Mouse (Mus musculus): Measurements from ENCODE around the gene Taf1. TPM values are rescaled to one million over a fixed set of nuclear protein-coding genes. Genes with fewer than 3 reads are reported as not detected.
A peak's percentile ranks its signal among the peaks of the same experiment; 100 is the strongest.
"Not testable (repeated sequence)": the region's sequence is repeated elsewhere in the genome, so short reads cannot be mapped to it uniquely, and the experiment has no call there.

Gene Taf1
- 41.9 and 42.8 TPM in 2 replicates for polyA plus RNA-seq (2012; rRNA removed)

DNA sequence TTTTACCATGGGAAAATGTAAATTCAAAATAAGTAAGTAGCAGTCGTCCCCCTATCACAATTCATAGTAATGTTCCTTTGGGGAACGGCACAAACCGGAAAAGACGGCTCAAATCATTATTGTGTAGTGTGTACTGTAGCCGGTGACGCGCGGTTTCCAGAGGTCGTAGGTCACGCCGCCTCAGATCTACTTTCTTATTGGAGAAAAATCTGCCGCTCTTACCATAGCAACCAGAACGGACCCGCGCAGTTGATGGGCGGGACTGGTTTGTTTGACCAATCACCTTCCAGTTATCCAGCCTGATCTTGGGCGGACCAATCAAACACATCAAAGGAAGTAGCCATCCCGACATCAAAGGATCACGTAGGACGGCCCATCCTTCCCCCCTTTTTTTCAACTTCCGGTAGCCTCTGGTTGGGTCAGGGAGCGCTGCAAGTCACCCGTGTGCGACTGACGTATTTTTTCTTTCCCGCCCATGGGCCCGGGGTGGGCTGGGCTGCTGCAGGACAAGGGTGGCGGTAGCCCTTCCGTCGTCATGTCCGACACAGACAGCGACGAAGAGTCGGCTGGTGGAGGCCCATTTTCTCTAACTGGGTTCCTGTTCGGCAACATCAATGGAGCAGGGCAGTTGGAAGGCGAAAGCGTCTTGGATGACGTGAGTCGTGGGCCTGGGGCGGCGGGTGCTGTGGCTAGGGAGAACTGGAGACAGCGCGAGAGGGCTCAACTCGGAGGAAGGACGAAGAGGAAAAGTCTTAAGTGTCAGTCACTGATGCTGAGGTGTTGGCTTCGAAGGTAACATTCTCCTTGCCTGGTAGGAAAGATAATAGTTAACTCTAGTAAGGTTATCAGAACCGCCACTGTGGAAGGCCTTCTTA is at the start of gene Taf1:
TSS of gene Taf1 (plus strand) at position 388 of the 875 bp plus-strand sequence.
- peak within 1 kb of the TSS; percentile 21 for H3K27ac ChIP-seq (ENCODE audit: insufficient read depth, low read length)
- WGBS = 8% methylated on average over 47 of the region's 47 CpGs
- DNase-seq = peak; percentile 92 to 97
- peak within 1 kb of the TSS; percentile 67 for H3K4me3 ChIP-seq (replicated peaks; ENCODE audit: insufficient read depth, low read depth, low read length)
- H3K27me3 ChIP-seq (ENCODE audit: control insufficient read depth, insufficient read depth, low read length) = no peaks in the 10 kb centered on the region
- TF ChIP-seq CTCF (IDR thresholded peaks at IDR 0.05; ENCODE audit: borderline replicate concordance, insufficient read depth, low read depth, low read length) = no peak
- TF ChIP-seq POLR2A (IDR thresholded peaks at IDR 0.05; ENCODE audit: borderline replicate concordance, insufficient read depth, low read length) = peak; percentile 49; the same call in 1 of the 2 replicates
- H3K4me1 ChIP-seq (ENCODE audit: control insufficient read depth, insufficient read depth, low read length) = no peaks in the 10 kb centered on the region

DNA sequence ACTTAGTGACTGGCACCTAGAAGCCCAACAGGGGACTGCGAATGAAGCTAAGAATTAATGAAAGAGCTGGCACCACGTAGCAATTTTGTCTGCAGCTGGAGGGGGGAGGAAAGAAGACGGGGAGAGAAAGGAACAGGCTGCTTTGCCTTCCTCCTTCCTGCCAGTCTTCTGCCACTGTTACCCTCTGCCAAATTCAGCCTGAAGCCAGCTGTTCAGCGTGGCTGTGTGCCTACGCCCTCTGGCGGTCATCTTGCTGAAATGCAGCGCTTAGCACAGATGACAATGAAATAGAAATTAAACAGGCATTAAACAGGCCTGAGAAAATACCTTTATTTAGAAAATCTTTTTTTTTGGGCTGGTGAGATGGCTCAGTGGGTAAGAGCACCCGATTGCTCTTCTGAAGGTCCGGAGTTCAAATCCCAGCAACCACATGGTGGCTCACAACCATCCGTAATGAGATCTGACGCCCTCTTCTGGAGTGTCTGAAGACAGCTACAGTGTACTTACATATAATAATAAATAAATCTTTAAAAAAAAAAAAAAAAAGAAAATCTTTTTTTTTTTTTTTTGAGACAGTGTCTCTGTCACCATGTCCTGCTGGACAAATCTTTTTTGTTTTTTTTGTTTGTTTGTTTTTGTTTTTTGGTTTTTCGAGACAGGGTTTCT is 45.9 kb upstream of the Taf1 start:
- H3K27ac ChIP-seq (ENCODE audit: insufficient read depth, low read length); H3K4me1 ChIP-seq (ENCODE audit: control insufficient read depth, insufficient read depth, low read length); H3K27me3 ChIP-seq (ENCODE audit: control insufficient read depth, insufficient read depth, low read length); H3K4me3 ChIP-seq (replicated peaks; ENCODE audit: insufficient read depth, low read depth, low read length): not testable (repeated sequence)
- TF ChIP-seq CTCF (IDR thresholded peaks at IDR 0.05; ENCODE audit: borderline replicate concordance, insufficient read depth, low read depth, low read length) = peak; percentile 80
- DNase-seq = peak; percentile 47 to 71
- WGBS = 18% methylated on average over 11 of the region's 12 CpGs

DNA sequence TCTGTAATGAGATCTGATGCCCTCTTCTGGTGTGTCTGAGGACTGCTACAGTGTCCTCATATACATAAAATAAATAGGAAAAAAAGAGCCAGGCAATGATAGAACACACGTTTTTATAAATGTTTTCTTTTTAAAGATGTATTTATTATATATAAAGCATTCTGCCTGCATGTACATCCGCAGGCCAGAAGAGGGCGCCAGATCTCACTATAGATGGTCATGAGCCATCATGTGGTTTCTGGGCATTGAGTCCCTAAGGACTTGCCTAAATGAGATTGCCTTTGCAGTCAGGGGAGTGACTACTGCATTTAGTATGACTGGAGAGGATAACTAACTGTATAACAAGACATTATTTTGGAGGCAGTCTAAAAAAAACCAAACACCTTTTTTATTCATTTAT is 27.9 kb upstream of the Taf1 start:
- H3K4me1 ChIP-seq (ENCODE audit: control insufficient read depth, insufficient read depth, low read length) = no peaks in the 10 kb centered on the region
- DNase-seq = no peak
- no peak overlapping the region for H3K27ac ChIP-seq (ENCODE audit: insufficient read depth, low read length)
- H3K27me3 ChIP-seq (ENCODE audit: control insufficient read depth, insufficient read depth, low read length) = no peaks in the 10 kb centered on the region
- no peak for TF ChIP-seq POLR2A (IDR thresholded peaks at IDR 0.05; ENCODE audit: borderline replicate concordance, insufficient read depth, low read length)
- no peak for TF ChIP-seq CTCF (IDR thresholded peaks at IDR 0.05; ENCODE audit: borderline replicate concordance, insufficient read depth, low read depth, low read length)
- 17% methylated on average over 3 of the region's 3 CpGs for WGBS
- no peak overlapping the region for H3K4me3 ChIP-seq (replicated peaks; ENCODE audit: insufficient read depth, low read depth, low read length)

DNA sequence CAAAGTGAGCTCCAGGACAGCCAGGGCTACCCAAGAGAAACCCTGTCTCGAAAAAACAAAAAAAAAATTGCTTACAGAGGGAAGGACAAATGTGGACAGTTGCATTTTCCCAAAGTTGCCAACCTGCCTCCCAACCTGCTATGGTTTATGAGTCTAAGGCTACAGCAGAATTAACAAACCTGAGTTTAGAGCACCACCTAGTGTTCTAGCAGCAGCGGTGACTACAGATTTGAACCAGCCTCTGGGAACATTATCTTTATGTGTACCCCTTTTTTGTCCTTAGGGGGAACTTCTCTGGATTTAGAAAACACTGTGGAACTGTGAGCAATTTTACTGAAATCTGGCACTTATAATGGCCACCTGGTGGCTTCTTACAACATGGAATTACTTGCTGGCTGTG is 16.8 kb upstream of the Taf1 start:
- no peak overlapping the region for H3K27ac ChIP-seq (ENCODE audit: insufficient read depth, low read length)
- no peaks in the 10 kb centered on the region for H3K27me3 ChIP-seq (ENCODE audit: control insufficient read depth, insufficient read depth, low read length)
- 6% methylated on average over 2 of the region's 2 CpGs for WGBS
- H3K4me3 ChIP-seq (replicated peaks; ENCODE audit: insufficient read depth, low read depth, low read length) = no peak overlapping the region
- TF ChIP-seq CTCF (IDR thresholded peaks at IDR 0.05; ENCODE audit: borderline replicate concordance, insufficient read depth, low read depth, low read length) (no peak), POLR2A (IDR thresholded peaks at IDR 0.05; ENCODE audit: borderline replicate concordance, insufficient read depth, low read length) (no peak)
- H3K4me1 ChIP-seq (ENCODE audit: control insufficient read depth, insufficient read depth, low read length) = no peaks in the 10 kb centered on the region
- no peak for DNase-seq

DNA sequence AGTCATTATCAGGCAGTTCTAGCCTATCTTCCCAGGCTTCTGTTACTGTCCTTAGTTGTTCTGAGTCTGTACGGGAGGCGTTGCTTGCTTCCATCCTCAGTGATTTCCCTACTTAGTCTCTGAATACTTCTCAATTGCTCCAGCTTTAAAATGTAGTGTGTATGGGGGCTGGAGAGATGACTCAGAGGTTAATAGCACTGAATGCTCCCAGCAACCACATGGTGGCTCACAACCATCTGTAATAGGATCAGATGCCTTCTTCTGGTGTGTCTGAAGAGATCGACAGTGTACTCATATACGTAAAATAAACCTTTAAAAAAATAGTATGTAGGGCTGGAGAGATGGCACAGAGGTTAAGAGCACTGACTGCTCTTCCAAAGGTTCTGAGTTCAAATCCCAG is 14.5 kb upstream of the Taf1 start:
- 86% methylated on average over 4 of the region's 4 CpGs for WGBS
- no peak for DNase-seq
- Histone ChIP-seq H3K27ac (ENCODE audit: insufficient read depth, low read length) (no peak overlapping the region), H3K4me3 (replicated peaks; ENCODE audit: insufficient read depth, low read depth, low read length) (no peak overlapping the region), H3K27me3 (ENCODE audit: control insufficient read depth, insufficient read depth, low read length) (no peaks in the 10 kb centered on the region), H3K4me1 (ENCODE audit: control insufficient read depth, insufficient read depth, low read length) (no peaks in the 10 kb centered on the region)
- TF ChIP-seq POLR2A (IDR thresholded peaks at IDR 0.05; ENCODE audit: borderline replicate concordance, insufficient read depth, low read length) (no peak), CTCF (IDR thresholded peaks at IDR 0.05; ENCODE audit: borderline replicate concordance, insufficient read depth, low read depth, low read length) (no peak)

DNA sequence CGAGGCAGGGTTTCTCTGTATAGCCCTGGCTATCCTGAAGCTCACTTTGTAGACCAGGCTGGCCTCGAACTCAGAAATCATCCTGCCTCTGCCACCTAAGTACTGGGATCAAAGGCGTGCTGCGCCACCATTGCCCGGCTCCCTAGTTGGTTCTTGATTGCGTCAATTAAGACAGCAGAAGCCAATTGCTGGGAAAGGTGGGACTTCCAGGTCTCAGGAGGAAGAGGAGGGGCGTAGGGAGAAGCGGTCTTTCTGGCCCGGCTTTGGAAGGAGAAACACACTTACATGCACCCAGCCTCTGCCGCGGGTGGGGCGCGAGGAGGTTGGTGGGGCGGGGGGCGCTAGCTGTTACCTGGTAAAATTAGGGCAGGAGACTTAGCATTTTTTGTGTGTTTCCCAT is 10.5 kb upstream of the Taf1 start:
- H3K4me3 ChIP-seq (replicated peaks; ENCODE audit: insufficient read depth, low read depth, low read length) = no peak overlapping the region
- DNase-seq = no peak
- no peak overlapping the region for H3K27ac ChIP-seq (ENCODE audit: insufficient read depth, low read length)
- 89% methylated on average over 15 of the region's 15 CpGs for WGBS
- no peak for TF ChIP-seq CTCF (IDR thresholded peaks at IDR 0.05; ENCODE audit: borderline replicate concordance, insufficient read depth, low read depth, low read length)
- no peak for TF ChIP-seq POLR2A (IDR thresholded peaks at IDR 0.05; ENCODE audit: borderline replicate concordance, insufficient read depth, low read length)
- H3K4me1 ChIP-seq (ENCODE audit: control insufficient read depth, insufficient read depth, low read length) = no peaks in the 10 kb centered on the region
- no peaks in the 10 kb centered on the region for H3K27me3 ChIP-seq (ENCODE audit: control insufficient read depth, insufficient read depth, low read length)

DNA sequence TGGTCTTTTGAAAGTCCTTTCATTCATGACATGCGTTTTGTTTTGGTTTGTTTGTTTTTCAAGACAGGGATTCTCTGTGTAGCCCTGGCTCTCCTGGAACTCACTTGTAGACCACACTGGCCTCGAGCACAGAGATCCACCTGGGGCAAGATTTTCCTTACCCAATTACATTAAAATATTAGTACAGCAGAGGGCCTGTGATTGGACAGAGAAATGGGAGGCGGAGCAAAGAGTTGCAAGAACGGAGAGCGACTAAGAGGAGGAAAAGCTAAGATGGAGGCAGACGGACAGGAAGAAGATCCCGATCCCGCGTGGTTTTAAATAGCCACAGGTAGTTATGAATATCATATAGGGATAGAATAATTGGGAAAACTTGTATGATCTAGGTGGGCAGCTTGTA is 5.2 kb upstream of the Taf1 start:
- H3K27ac ChIP-seq (ENCODE audit: insufficient read depth, low read length) = no peak overlapping the region
- H3K4me3 ChIP-seq (replicated peaks; ENCODE audit: insufficient read depth, low read depth, low read length) = no peak overlapping the region
- no peaks in the 10 kb centered on the region for H3K27me3 ChIP-seq (ENCODE audit: control insufficient read depth, insufficient read depth, low read length)
- no peaks in the 10 kb centered on the region for H3K4me1 ChIP-seq (ENCODE audit: control insufficient read depth, insufficient read depth, low read length)
- no peak for DNase-seq
- WGBS = 61% methylated on average over 9 of the region's 9 CpGs
- TF ChIP-seq CTCF (IDR thresholded peaks at IDR 0.05; ENCODE audit: borderline replicate concordance, insufficient read depth, low read depth, low read length) (no peak), POLR2A (IDR thresholded peaks at IDR 0.05; ENCODE audit: borderline replicate concordance, insufficient read depth, low read length) (no peak)

DNA sequence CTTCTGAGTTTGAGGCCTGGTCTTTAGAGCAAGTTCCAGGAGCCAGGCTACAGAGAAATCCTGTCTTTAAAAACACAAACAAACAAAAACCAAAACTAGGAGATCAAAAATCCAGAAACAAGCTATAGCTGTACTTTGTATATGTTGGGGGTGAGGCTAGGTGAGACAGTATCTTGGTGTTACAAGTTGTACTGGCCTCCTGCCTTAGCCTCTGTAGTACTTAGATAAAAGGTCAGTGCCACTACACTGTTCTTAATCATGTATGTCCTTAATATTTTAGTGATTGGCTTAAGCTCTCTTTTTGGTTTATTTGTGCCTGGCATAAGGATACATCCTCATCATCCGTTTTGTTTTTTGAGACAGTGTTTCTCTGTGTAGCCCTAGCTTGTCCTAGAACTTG is 52.9 kb downstream of the Taf1 start:
- WGBS = 100% methylated on average over 1 of the region's 1 CpGs
- no peaks in the 10 kb centered on the region for H3K27me3 ChIP-seq (ENCODE audit: control insufficient read depth, insufficient read depth, low read length)
- H3K27ac ChIP-seq (ENCODE audit: insufficient read depth, low read length) = no peak overlapping the region
- no peak for DNase-seq
- H3K4me1 ChIP-seq (ENCODE audit: control insufficient read depth, insufficient read depth, low read length) = no peaks in the 10 kb centered on the region
- no peak overlapping the region for H3K4me3 ChIP-seq (replicated peaks; ENCODE audit: insufficient read depth, low read depth, low read length)
- TF ChIP-seq POLR2A (IDR thresholded peaks at IDR 0.05; ENCODE audit: borderline replicate concordance, insufficient read depth, low read length) = no peak
- no peak for TF ChIP-seq CTCF (IDR thresholded peaks at IDR 0.05; ENCODE audit: borderline replicate concordance, insufficient read depth, low read depth, low read length)
